Mouse (Mus musculus) kidney, adult 2 months (tissue): ENCODE data around the gene Rtn4rl1. TPM values are rescaled to one million over a fixed set of nuclear protein-coding genes. Genes with fewer than 3 reads are reported as not detected.

Experiments used
- DNase-seq: peaks from one replicate; pipeline ENCODE4 v3.0.0; 2021
- H3K27ac ChIP-seq: fragments of 200-500 bp; 2 replicates; pipeline ENCODE4 v1.5.1; 2012; ENCODE audit warnings: low read depth, low read length, control low read depth, inconsistent platforms; ENCODE audit not compliant: insufficient read depth
- H3K27me3 ChIP-seq: fragments of 200-500 bp; replicated peaks from 2 replicates; pipeline ENCODE4 v1.6.1; 2012; ENCODE audit warnings: mild to moderate bottlenecking, moderate library complexity, low read length, inconsistent platforms; ENCODE audit not compliant: control insufficient read depth, insufficient read depth
- H3K36me3 ChIP-seq: fragments of 200-500 bp; 2 replicates; pipeline ENCODE4 v1.6.1; 2012; ENCODE audit warnings: mild to moderate bottlenecking, moderate library complexity, low read length, inconsistent platforms; ENCODE audit not compliant: control insufficient read depth, insufficient read depth
- H3K4me1 ChIP-seq: fragments of 200-500 bp; 2 replicates; pipeline ENCODE4 v1.6.1; 2011; ENCODE audit warnings: low read length; ENCODE audit not compliant: control insufficient read depth, insufficient read depth
- H3K4me3 ChIP-seq: fragments of 200-500 bp; 2 replicates; pipeline ENCODE4 v1.5.1; 2011; ENCODE audit warnings: mild to moderate bottlenecking, low read depth, low read length, control low read depth; ENCODE audit not compliant: insufficient read depth
- CTCF ChIP-seq: fragments of 200-500 bp; conservative IDR thresholded peaks from 2 replicates; pipeline ENCODE4 v1.5.1; 2011; ENCODE audit warnings: low read depth, mild to moderate bottlenecking, control low read depth, low read length, moderate library complexity, mixed read lengths; ENCODE audit not compliant: insufficient read depth, insufficient read length
- POLR2A ChIP-seq: fragments of 200-500 bp; IDR thresholded peaks from one replicate; pipeline ENCODE4 v1.6.1; 2011; ENCODE audit warnings: low read depth, low read length, control low read depth
- WGBS: fragments of 180-500 bp; shearing (Covaris S2); methylation state at CpG from one replicate; pipeline ENCODE4 v1.1.7; 2018; 5-methylcytosine and 5-hydroxymethylcytosine counted together
- polyA plus RNA-seq: library from polyadenylated mRNA; depleted of rRNA; stranded (reverse); fragments of >200 nt; gene quantifications from 2 replicates; pipeline ENCODE4 v1.2.3, GENCODE M21; 2012

The Rtn4rl1 gene
- polyA plus RNA-seq, 1 experiment: 11.3 TPM

GRCm38 (mm10) chr11:75178011-75178410 is 15.6 kb upstream of the Rtn4rl1 start:
- no peak overlapping the region for H3K27ac ChIP-seq
- WGBS: 36% methylated on average over 12 of the region's 12 CpGs

GRCm38 (mm10) chr11:75178672-75179208 is 14.8 kb upstream of the Rtn4rl1 start, which contains the start of gene Ovca2:
Ovca2 (minus strand) TSS chr11:75178835.
- Histone ChIP-seq H3K27me3 (no peaks in the 10 kb centered on the region), H3K27ac (peak within 1 kb of the TSS; percentile 41), H3K4me3 (peak within 1 kb of the TSS; percentile 94), H3K36me3 (no peaks in the 10 kb centered on the region; the same call in 1 of the 2 replicates), H3K4me1 (peaks cover 4% of the 10 kb centered on the region; the same call in 1 of the 2 replicates)
- DNase-seq: peak; percentile 93
- WGBS: under 1% methylated on average over 33 of the region's 33 CpGs
- peak; percentile 83 for TF ChIP-seq CTCF
- peak; percentile 48 for TF ChIP-seq POLR2A

More at GRCm38 (mm10) chr11:75178011-75178410, 15.6 kb upstream of the Rtn4rl1 start:
- H3K27me3 ChIP-seq: no peaks in the 10 kb centered on the region
- no peaks in the 10 kb centered on the region; the same call in 1 of the 2 replicates for H3K36me3 ChIP-seq
- peaks cover 6% of the 10 kb centered on the region; the same call in 1 of the 2 replicates for H3K4me1 ChIP-seq
- no peak for DNase-seq
- TF ChIP-seq CTCF: no peak
- H3K4me3 ChIP-seq: peak overlapping the region; percentile 94

GRCm38 (mm10) chr11:75183917-75184570 is 9.5 kb upstream of the Rtn4rl1 start:
- Histone ChIP-seq H3K36me3 (no peaks in the 10 kb centered on the region), H3K27me3 (no peaks in the 10 kb centered on the region), H3K27ac (no peak overlapping the region), H3K4me1 (no peaks in the 10 kb centered on the region; the same call in 1 of the 2 replicates), H3K4me3 (no peak overlapping the region)
- DNase-seq: no peak
- no peak for TF ChIP-seq POLR2A
- no peak for TF ChIP-seq CTCF
- WGBS: 80% methylated on average over 2 of the region's 2 CpGs

- 95% methylated on average over 5 of the region's 5 CpGs for WGBS
- TF ChIP-seq CTCF (no peak), POLR2A (no peak)
- no peak overlapping the region for H3K27ac ChIP-seq
- H3K27me3 ChIP-seq: no peaks in the 10 kb centered on the region
- no peaks in the 10 kb centered on the region for H3K36me3 ChIP-seq
- H3K4me1 ChIP-seq: no peaks in the 10 kb centered on the region; the same call in 1 of the 2 replicates
- no peak for DNase-seq
- no peak overlapping the region for H3K4me3 ChIP-seq
Observed at GRCm38 (mm10) chr11:75184573-75184972, 9.0 kb upstream of the Rtn4rl1 start.

GRCm38 (mm10) chr11:75184986-75185385 is 8.6 kb upstream of the Rtn4rl1 start:
- Histone ChIP-seq H3K36me3 (no peaks in the 10 kb centered on the region), H3K27ac (no peak overlapping the region), H3K4me1 (no peaks in the 10 kb centered on the region; the same call in 1 of the 2 replicates), H3K4me3 (no peak overlapping the region), H3K27me3 (no peaks in the 10 kb centered on the region)
- WGBS: 59% methylated on average over 2 of the region's 2 CpGs
- DNase-seq: no peak
- TF ChIP-seq POLR2A (no peak), CTCF (no peak)

GRCm38 (mm10) chr11:75189713-75190370 is 3.7 kb upstream of the Rtn4rl1 start:
- peaks cover 5% of the 10 kb centered on the region; the same call in 1 of the 2 replicates for H3K4me1 ChIP-seq
- no peaks in the 10 kb centered on the region for H3K36me3 ChIP-seq
- DNase-seq: peak; percentile 25
- TF ChIP-seq POLR2A (no peak), CTCF (no peak)
- H3K27me3 ChIP-seq: no peaks in the 10 kb centered on the region
- WGBS: under 1% methylated on average over 22 of the region's 22 CpGs
- peak overlapping the region; percentile 96 for H3K4me3 ChIP-seq
- H3K27ac ChIP-seq: no peak overlapping the region

GRCm38 (mm10) chr11:75190371-75190724 is 3.2 kb upstream of the Rtn4rl1 start:
- H3K27ac ChIP-seq: no peak overlapping the region
- H3K4me3 ChIP-seq: peak overlapping the region; percentile 96
- WGBS: under 1% methylated on average over 24 of the region's 24 CpGs
- H3K36me3 ChIP-seq: no peaks in the 10 kb centered on the region
- TF ChIP-seq CTCF: peak; percentile 43
- TF ChIP-seq POLR2A: peak; percentile 27
- DNase-seq: peak; percentile 93
- H3K27me3 ChIP-seq: no peaks in the 10 kb centered on the region
- peaks cover 5% of the 10 kb centered on the region; the same call in 1 of the 2 replicates for H3K4me1 ChIP-seq
